Comparison of ENCODE assay signal across 25 mouse cellular contexts in the genomic region with DNA sequence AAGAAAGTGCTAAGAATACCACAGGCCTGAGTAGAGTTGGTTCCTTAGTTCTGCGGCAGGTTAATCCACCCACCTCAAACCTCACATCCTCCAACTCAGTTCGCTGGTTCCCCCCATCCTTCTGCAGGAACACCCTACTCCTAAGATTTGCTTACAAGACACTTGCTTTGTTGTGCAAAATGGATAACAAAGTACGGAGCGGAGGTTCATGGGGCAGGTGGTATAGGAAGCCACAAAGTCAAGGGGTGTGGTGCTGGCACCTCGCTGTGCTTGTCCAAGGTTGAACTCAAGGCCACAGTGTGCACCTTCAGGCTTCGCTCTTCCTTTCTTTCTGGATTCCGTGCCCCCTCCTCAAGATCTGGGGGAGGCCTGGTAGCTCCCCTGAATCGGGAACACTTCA.
A peak's percentile ranks its signal among the peaks of the same experiment; 100 is the strongest.
DNase-seq lines count a peak whose midpoint lies in the region; ATAC-seq and TF ChIP-seq lines count a peak whose summit lies in the region.
"Had no signal": no experiment of that assay in that cellular context is flagged by ENCODE, and none has a peak within 500 bp of the region (broad histone marks: within the 10 kb centered on the region; RNA-seq: fewer than 3 reads in every experiment).

No protein-coding gene starts in this region.

- H3K4me2 ChIP-seq in limb, embryonic 13.5 days (replicated peaks), result 0 out of 2 replicates have a peak overlapping the region, but pooled peaks have one; percentile 36
- H3K4me2 ChIP-seq in heart, embryonic 12.5 days, result no peak overlapping the region
- H3K4me2 ChIP-seq: embryonic facial prominence, embryonic 15.5 days; heart, embryonic 13.5 days; hindbrain, embryonic 15.5 days had no signal

- TF ChIP-seq CTCF in gastrocnemius, adult 2 months (IDR thresholded peaks at IDR 0.05), result no peak

- no peak for ATAC-seq in limb, embryonic 13.5 days (ENCODE audit: low FRiP score, low read depth)
- no peak for ATAC-seq in heart, embryonic 12.5 days (ENCODE audit: insufficient number of reproducible peaks, low FRiP score)
- ATAC-seq: activated CD4-positive, CD25-positive, alpha-beta regulatory T cell, adult 4 months; CD4-positive, CD25-positive, alpha-beta regulatory T cell, adult 4 months; forebrain, embryonic 14.5 days had no signal

- H3K27me3 ChIP-seq in embryonic facial prominence, embryonic 10.5 days (replicated peaks; ENCODE audit: low read depth, poor library complexity, severe bottlenecking), result no peaks in the 10 kb centered on the region
- H3K27me3 ChIP-seq in limb, embryonic 13.5 days, result no peaks in the 10 kb centered on the region
- H3K27me3 ChIP-seq in heart, embryonic 12.5 days (replicated peaks), result no peaks in the 10 kb centered on the region
- H3K27me3 ChIP-seq: embryonic facial prominence, embryonic 15.5 days; hindbrain, embryonic 15.5 days had no signal

- intact Hi-C loops in gastrocnemius, adult 2 months (cut with DNase I), result loop anchor here (10.0 kb wide), 1 partner anchor 169 kb away; no protein-coding TSS in a partner anchor

- H3K9ac ChIP-seq in limb, embryonic 13.5 days, result no peak overlapping the region
- H3K9ac ChIP-seq in heart, embryonic 12.5 days, result no peak overlapping the region
- H3K9ac ChIP-seq: embryonic facial prominence, embryonic 15.5 days; heart, embryonic 13.5 days; hindbrain, embryonic 15.5 days had no signal

- no peaks in the 10 kb centered on the region for H3K9me3 ChIP-seq in embryonic facial prominence, embryonic 10.5 days
- H3K9me3 ChIP-seq in limb, embryonic 13.5 days, result no peaks in the 10 kb centered on the region
- no peaks in the 10 kb centered on the region for H3K9me3 ChIP-seq in heart, embryonic 12.5 days (replicated peaks)
- H3K9me3 ChIP-seq: embryonic facial prominence, embryonic 15.5 days; forebrain, embryonic 10.5 days; heart, embryonic 13.5 days; hindbrain, embryonic 10.5 days; hindbrain, embryonic 15.5 days had no signal

- no peak for DNase-seq in gastrocnemius, adult 2 months
- DNase-seq in gastrocnemius, postnatal 10 days, result no peak
- DNase-seq in ES-CJ7 (ENCODE audit: low read depth, low spot score), result peak; percentile 96
- DNase-seq in embryonic facial prominence, embryonic 10.5 days (ENCODE audit: low spot score), result no peak
- DNase-seq in layer of hippocampus, adult 9-11 months, result no peak
- DNase-seq: adrenal gland, postnatal 14 days; B cell, adult 2 months; cerebellum, adult 18-20 months; cerebellum, adult 9-11 months; cerebellum, postnatal 36 days; gastrocnemius, postnatal 14 days; heart, adult 2 months; kidney, adult 11 months had no signal

- H3K4me3 ChIP-seq in gastrocnemius, adult 2 months, result no peak overlapping the region
- no peak overlapping the region for H3K4me3 ChIP-seq in embryonic facial prominence, embryonic 10.5 days
- H3K4me3 ChIP-seq in limb, embryonic 13.5 days, result no peak overlapping the region
- no peak overlapping the region for H3K4me3 ChIP-seq in heart, embryonic 12.5 days
- H3K4me3 ChIP-seq: embryonic facial prominence, embryonic 15.5 days; erythroblast, embryonic 14.5 days; forebrain, embryonic 10.5 days; heart, adult 2 months; heart, embryonic 13.5 days; hindbrain, embryonic 10.5 days; hindbrain, embryonic 15.5 days had no signal

- H3K4me1 ChIP-seq in embryonic facial prominence, embryonic 10.5 days, result peaks cover 73% of the 10 kb centered on the region
- H3K4me1 ChIP-seq in limb, embryonic 13.5 days, result peaks cover 43% of the 10 kb centered on the region
- H3K4me1 ChIP-seq in heart, embryonic 12.5 days (replicated peaks), result peaks cover 49% of the 10 kb centered on the region

- 93% methylated on average over 8 of the region's 8 CpGs for WGBS in embryonic facial prominence, embryonic 10.5 days
- 95% methylated on average over 8 of the region's 8 CpGs for WGBS in limb, embryonic 13.5 days
- WGBS in heart, embryonic 12.5 days, result 91% methylated on average over 8 of the region's 8 CpGs

- peak overlapping the region; percentile 79 for H3K27ac ChIP-seq in gastrocnemius, adult 2 months
- H3K27ac ChIP-seq in embryonic facial prominence, embryonic 10.5 days (replicated peaks), result 0 out of 2 replicates have a peak overlapping the region, but pooled peaks have one; percentile 10
- H3K27ac ChIP-seq in limb, embryonic 13.5 days, result peak overlapping the region; percentile 55; the same call in 1 of the 2 replicates
- H3K27ac ChIP-seq in heart, embryonic 12.5 days (ENCODE audit: poor library complexity, severe bottlenecking), result no peak overlapping the region
- H3K27ac ChIP-seq: embryonic facial prominence, embryonic 15.5 days; forebrain, embryonic 10.5 days; heart, adult 2 months; hindbrain, embryonic 10.5 days; hindbrain, embryonic 15.5 days had no signal

- peaks cover 19% of the 10 kb centered on the region; the same call in 1 of the 2 replicates for H3K36me3 ChIP-seq in embryonic facial prominence, embryonic 10.5 days (replicated peaks)
- no peaks in the 10 kb centered on the region; the same call in 1 of the 2 replicates for H3K36me3 ChIP-seq in limb, embryonic 13.5 days
- H3K36me3 ChIP-seq in heart, embryonic 12.5 days, result 0 out of 2 replicates have a peak, but pooled peaks cover 10% of the 10 kb centered on the region
- H3K36me3 ChIP-seq: embryonic facial prominence, embryonic 15.5 days; forebrain, embryonic 10.5 days; G1E; hindbrain, embryonic 10.5 days; hindbrain, embryonic 15.5 days had no signal
